Comparison of ENCODE assay signal across 7 mouse cellular contexts in genomic region chr6:28480752-28481492, GRCm38 (mm10). TPM values are rescaled to one million over a fixed set of nuclear protein-coding genes. Genes with fewer than 3 reads are reported as not detected.
DNase-seq lines count a peak whose midpoint lies in the region; ATAC-seq and TF ChIP-seq lines count a peak whose summit lies in the region.

No protein-coding gene starts in this region.

- H3K9me3 ChIP-seq in forebrain, embryonic 11.5 days (ENCODE audit: control insufficient read depth, low read length), result no peaks in the 10 kb centered on the region
- no peaks in the 10 kb centered on the region for H3K9me3 ChIP-seq in limb, embryonic 11.5 days (ENCODE audit: control insufficient read depth, low read length)
- no peaks in the 10 kb centered on the region for H3K9me3 ChIP-seq in stomach, embryonic 14.5 days (ENCODE audit: control insufficient read depth, low read depth, low read length)

- peak overlapping the region; percentile 82 for H3K9ac ChIP-seq in forebrain, embryonic 11.5 days (ENCODE audit: low read length)
- peak overlapping the region; percentile 74 for H3K9ac ChIP-seq in limb, embryonic 11.5 days (ENCODE audit: low read length)
- peak overlapping the region; percentile 69 for H3K9ac ChIP-seq in stomach, embryonic 14.5 days (replicated peaks; ENCODE audit: low read depth, low read length)

- H3K27ac ChIP-seq in testis, adult 2 months (ENCODE audit: control insufficient read depth, insufficient read depth, low read depth, low read length), result peak overlapping the region; percentile 76
- H3K27ac ChIP-seq in forebrain, embryonic 11.5 days (ENCODE audit: low read depth, low read length), result no peak overlapping the region
- H3K27ac ChIP-seq in limb, embryonic 11.5 days (replicated peaks; ENCODE audit: low read depth, low read length), result peak overlapping the region; percentile 39; the same call in 1 of the 2 replicates
- peak overlapping the region; percentile 77; the same call in 1 of the 2 replicates for H3K27ac ChIP-seq in stomach, embryonic 14.5 days (ENCODE audit: low read length)

- no peak for TF ChIP-seq POLR2A in testis, adult 2 months (IDR thresholded peaks at IDR 0.05; ENCODE audit: control insufficient read depth, low read depth, low read length)

- peak overlapping the region; percentile 99 for H3K4me3 ChIP-seq in testis, adult 2 months (ENCODE audit: control insufficient read depth, low read depth, low read length)
- peak overlapping the region; percentile 88 for H3K4me3 ChIP-seq in forebrain, embryonic 11.5 days (ENCODE audit: low read depth, low read length)
- H3K4me3 ChIP-seq in limb, embryonic 11.5 days (ENCODE audit: low read depth, low read length), result peak overlapping the region; percentile 95
- H3K4me3 ChIP-seq in stomach, embryonic 14.5 days (ENCODE audit: low read depth, low read length), result peak overlapping the region; percentile 87

- peak overlapping the region; percentile 85 for H3K4me2 ChIP-seq in forebrain, embryonic 11.5 days (ENCODE audit: low read depth, low read length, severe bottlenecking)
- peak overlapping the region; percentile 70 for H3K4me2 ChIP-seq in limb, embryonic 11.5 days (ENCODE audit: low read depth, severe bottlenecking)
- H3K4me2 ChIP-seq in stomach, embryonic 14.5 days (replicated peaks; ENCODE audit: low read depth, low read length), result peak overlapping the region; percentile 70

- H3K4me1 ChIP-seq in testis, adult 2 months (ENCODE audit: control insufficient read depth, insufficient read depth, low read length), result peaks cover 10% of the 10 kb centered on the region
- peaks cover 2% of the 10 kb centered on the region; the same call in 1 of the 2 replicates for H3K4me1 ChIP-seq in forebrain, embryonic 11.5 days (replicated peaks; ENCODE audit: control insufficient read depth, insufficient read depth, low read length)
- peaks cover 11% of the 10 kb centered on the region; the same call in 1 of the 2 replicates for H3K4me1 ChIP-seq in limb, embryonic 11.5 days (ENCODE audit: control insufficient read depth, insufficient read depth, low read length)
- peaks cover 26% of the 10 kb centered on the region; the same call in 1 of the 2 replicates for H3K4me1 ChIP-seq in stomach, embryonic 14.5 days (ENCODE audit: control insufficient read depth, insufficient read depth, low read length)

- WGBS in forebrain, embryonic 11.5 days, result 7% methylated on average over 21 of the region's 21 CpGs
- 5% methylated on average over 21 of the region's 21 CpGs for WGBS in limb, embryonic 11.5 days
- WGBS in stomach, embryonic 14.5 days, result 5% methylated on average over 21 of the region's 21 CpGs

- H3K36me3 ChIP-seq in testis, adult 2 months (ENCODE audit: control insufficient read depth, insufficient read depth, low read length), result no peaks in the 10 kb centered on the region
- no peaks in the 10 kb centered on the region for H3K36me3 ChIP-seq in forebrain, embryonic 11.5 days (ENCODE audit: control insufficient read depth, insufficient read depth, low read length)
- no peaks in the 10 kb centered on the region for H3K36me3 ChIP-seq in limb, embryonic 11.5 days (ENCODE audit: control insufficient read depth, insufficient read depth, low read length)
- no peaks in the 10 kb centered on the region for H3K36me3 ChIP-seq in stomach, embryonic 14.5 days (ENCODE audit: control insufficient read depth, insufficient read depth, low read length)

- no peak for ATAC-seq in forebrain, embryonic 11.5 days (replicated peaks; ENCODE audit: low FRiP score)
- ATAC-seq in limb, embryonic 11.5 days (ENCODE audit: insufficient number of reproducible peaks, low FRiP score, low TSS enrichment, low read depth), result no peak
- ATAC-seq in stomach, embryonic 14.5 days (ENCODE audit: insufficient number of reproducible peaks, insufficient read depth, low FRiP score, low read depth), result no peak

- no peak for TF ChIP-seq CTCF in testis, adult 2 months (IDR thresholded peaks at IDR 0.05; ENCODE audit: control insufficient read depth, insufficient read depth, insufficient replicate concordance, low read depth, low read length)

- DNase-seq in testis, postnatal 10 days (ENCODE audit: low spot score), result no peak
- peak; percentile 51 for DNase-seq in forebrain, embryonic 11.5 days (ENCODE audit: low spot score)
- DNase-seq in limb, embryonic 11.5 days (ENCODE audit: low spot score), result no peak
- no peak for DNase-seq in right cerebral cortex, adult 2 months (ENCODE audit: low spot score in 2 of 2)
- DNase-seq in frontal cortex, postnatal 14 days (ENCODE audit: low spot score in 2 of 2), result no peak

- no peaks in the 10 kb centered on the region for H3K27me3 ChIP-seq in testis, adult 2 months (ENCODE audit: control insufficient read depth, insufficient read depth, low read length)
- H3K27me3 ChIP-seq in forebrain, embryonic 11.5 days (ENCODE audit: control insufficient read depth, insufficient read depth, low read length), result no peaks in the 10 kb centered on the region
- no peaks in the 10 kb centered on the region for H3K27me3 ChIP-seq in limb, embryonic 11.5 days (ENCODE audit: control insufficient read depth, insufficient read depth, low read length)
- H3K27me3 ChIP-seq in stomach, embryonic 14.5 days (ENCODE audit: control insufficient read depth, insufficient read depth, low read length), result no peaks in the 10 kb centered on the region

RNA-seq across cellular contexts. Expression of gene Snd1, which starts 6.0 kb away (rescaled TPM):
- polyA plus RNA-seq in testis, adult 2 months (2012; rRNA removed), result 11.4 and 14.3 TPM in 2 replicates
- polyA plus RNA-seq in forebrain, embryonic 11.5 days (2014; fragmentation: Nextera tagmentation; extraction: Ambion mirVana), result 104 and 105 TPM in 2 replicates
- 120 and 124 TPM in 2 replicates for polyA plus RNA-seq in limb, embryonic 11.5 days (2014; fragmentation: Nextera tagmentation; extraction: Ambion mirVana)
- polyA plus RNA-seq in stomach, embryonic 14.5 days (2014; fragmentation: Nextera tagmentation; extraction: Ambion mirVana), result 113 and 126 TPM in 2 replicates

RNA-seq across cellular contexts. Expression of gene Pax4, which starts 31.8 kb away (rescaled TPM):
- polyA plus RNA-seq in testis, adult 2 months (2012; rRNA removed), result 0.19 TPM in 1 of 2 replicates, not detected in the other
- polyA plus RNA-seq in forebrain, embryonic 11.5 days (2014; fragmentation: Nextera tagmentation; extraction: Ambion mirVana), result not detected in 2 replicates
- polyA plus RNA-seq in limb, embryonic 11.5 days (2014; fragmentation: Nextera tagmentation; extraction: Ambion mirVana), result not detected in 2 replicates
- polyA plus RNA-seq in stomach, embryonic 14.5 days (2014; fragmentation: Nextera tagmentation; extraction: Ambion mirVana), result 0.53 TPM in 1 of 2 replicates, not detected in the other

RNA-seq across cellular contexts. Expression of gene Gcc1, which starts 52.7 kb away (rescaled TPM):
- polyA plus RNA-seq in testis, adult 2 months (2012; rRNA removed), result 11.1 and 12.1 TPM in 2 replicates
- 9.3 and 10.4 TPM in 2 replicates for polyA plus RNA-seq in forebrain, embryonic 11.5 days (2014; fragmentation: Nextera tagmentation; extraction: Ambion mirVana)
- polyA plus RNA-seq in limb, embryonic 11.5 days (2014; fragmentation: Nextera tagmentation; extraction: Ambion mirVana), result 7.3 and 8.0 TPM in 2 replicates
- 8.7 and 10.2 TPM in 2 replicates for polyA plus RNA-seq in stomach, embryonic 14.5 days (2014; fragmentation: Nextera tagmentation; extraction: Ambion mirVana)

RNA-seq across cellular contexts. Expression of gene Fscn3, which starts 53.3 kb away (rescaled TPM):
- polyA plus RNA-seq in testis, adult 2 months (2012; rRNA removed), result 400 and 451 TPM in 2 replicates
- not detected in 2 replicates for polyA plus RNA-seq in forebrain, embryonic 11.5 days (2014; fragmentation: Nextera tagmentation; extraction: Ambion mirVana)
- not detected in 2 replicates for polyA plus RNA-seq in limb, embryonic 11.5 days (2014; fragmentation: Nextera tagmentation; extraction: Ambion mirVana)
- not detected in 2 replicates for polyA plus RNA-seq in stomach, embryonic 14.5 days (2014; fragmentation: Nextera tagmentation; extraction: Ambion mirVana)

RNA-seq across cellular contexts. Expression of gene Arf5, which starts 57.6 kb away (rescaled TPM):
- 154 and 184 TPM in 2 replicates for polyA plus RNA-seq in testis, adult 2 months (2012; rRNA removed)
- polyA plus RNA-seq in forebrain, embryonic 11.5 days (2014; fragmentation: Nextera tagmentation; extraction: Ambion mirVana), result 301 and 329 TPM in 2 replicates
- polyA plus RNA-seq in limb, embryonic 11.5 days (2014; fragmentation: Nextera tagmentation; extraction: Ambion mirVana), result 302 and 320 TPM in 2 replicates
- polyA plus RNA-seq in stomach, embryonic 14.5 days (2014; fragmentation: Nextera tagmentation; extraction: Ambion mirVana), result 302 and 304 TPM in 2 replicates
